Mouse (Mus musculus) CH12.LX (cell line): Measurements from ENCODE around the gene Rabgap1l. TPM values are rescaled to one million over a fixed set of nuclear protein-coding genes. Genes with fewer than 3 reads are reported as not detected.

Source experiments
- DNase-seq: peaks from one replicate; pipeline ENCODE4 v3.0.0-alpha.2; 2013; ENCODE audit errors: extremely low read depth
- H3K27ac ChIP-seq: 2 replicates; pipeline ENCODE4 v1.5.1; 2012; ENCODE audit warnings: low read depth, mild to moderate bottlenecking, control low read depth, moderate library complexity; ENCODE audit not compliant: insufficient read depth
- H3K27me3 ChIP-seq: replicated peaks from 2 replicates; pipeline ENCODE3; 2012; ENCODE audit warnings: inconsistent platforms
- H3K36me3 ChIP-seq, 2 experiments: replicated peaks in 1 of 2; 2 replicates each; pipeline versions ENCODE3 to v1.6.1; 2012; ENCODE audit warnings: inconsistent platforms in 1 of 2, low read length in 1 of 2, mild to moderate bottlenecking in 1 of 2, mixed read lengths in 1 of 2, moderate library complexity in 1 of 2; ENCODE audit not compliant: control insufficient read depth in 1 of 2, insufficient read depth in 1 of 2
- H3K4me1 ChIP-seq, 2 experiments: 2 replicates each; pipeline ENCODE4 v1.6.1; 2012; ENCODE audit warnings: inconsistent platforms in 1 of 2, moderate library complexity in 1 of 2; ENCODE audit not compliant: insufficient read depth in 2 of 2, control insufficient read depth in 1 of 2
- H3K4me2 ChIP-seq: 2 replicates; pipeline ENCODE4 v1.6.1; 2012; ENCODE audit warnings: low read depth, mild to moderate bottlenecking, control low read depth; ENCODE audit not compliant: poor library complexity, insufficient read depth, severe bottlenecking
- H3K4me3 ChIP-seq, 3 experiments: fragments of 150-350 bp in 1 of 3; sonication (generic) in 1 of 3; replicated peaks in 1 of 3; 2 replicates each; pipeline versions ENCODE3 to v1.5.1; 2011 to 2012; ENCODE audit warnings: low read depth in 2 of 3, low read length in 2 of 3, mild to moderate bottlenecking in 2 of 3, moderate library complexity in 2 of 3, control low read depth in 1 of 3, improper control_type of control experiment in 1 of 3, inconsistent platforms in 1 of 3, mixed read lengths in 1 of 3; ENCODE audit not compliant: poor library complexity in 1 of 3
- H3K79me2 ChIP-seq: replicated peaks from 2 replicates; pipeline ENCODE4 v1.6.1; 2012; ENCODE audit warnings: mild to moderate bottlenecking, moderate library complexity; ENCODE audit not compliant: control insufficient read depth, poor library complexity, insufficient read depth, severe bottlenecking; ENCODE audit errors: extremely low read depth
- H3K9ac ChIP-seq: 2 replicates; pipeline ENCODE4 v1.6.1; 2012; ENCODE audit warnings: low read depth, mild to moderate bottlenecking, control low read depth, moderate library complexity; ENCODE audit not compliant: insufficient read depth
- H3K9me3 ChIP-seq: replicated peaks from 2 replicates; pipeline ENCODE3; 2012; ENCODE audit warnings: low read length, inconsistent platforms, mixed read lengths
- BHLHE40 ChIP-seq: IDR thresholded peaks from 2 replicates; pipeline ENCODE4 v1.6.1; 2011; ENCODE audit warnings: mild to moderate bottlenecking, low read depth, low read length, improper control_type of control experiment
- CHD1 ChIP-seq: IDR thresholded peaks from 2 replicates; pipeline ENCODE4 v1.6.1; 2012; ENCODE audit warnings: low read depth, low read length, improper control_type of control experiment, inconsistent platforms
- CHD2 ChIP-seq: IDR thresholded peaks from 2 replicates; pipeline ENCODE4 v1.6.1; 2011; ENCODE audit warnings: low read length, improper control_type of control experiment
- CTCF ChIP-seq, 2 experiments: IDR thresholded peaks in 1 of 2; conservative IDR thresholded peaks in 1 of 2; 2 replicates each; pipeline ENCODE4 v1.5.1; 2011 to 2012; ENCODE audit warnings: low read depth in 2 of 2, low read length in 2 of 2, improper control_type of control experiment in 1 of 2, inconsistent platforms in 1 of 2, mild to moderate bottlenecking in 1 of 2, moderate library complexity in 1 of 2
- E2F4 ChIP-seq: IDR thresholded peaks from 2 replicates; pipeline ENCODE4 v1.6.1; 2011; ENCODE audit warnings: low read depth, low read length, improper control_type of control experiment; ENCODE audit not compliant: insufficient replicate concordance
- EP300 ChIP-seq: IDR thresholded peaks from 2 replicates; pipeline ENCODE4 v1.6.1; 2011; ENCODE audit warnings: low read length, improper control_type of control experiment
- ETS1 ChIP-seq: conservative IDR thresholded peaks from 2 replicates; pipeline ENCODE4 v1.6.1; 2012; ENCODE audit warnings: low read depth, mild to moderate bottlenecking, inconsistent platforms, low read length, improper control_type of control experiment, moderate library complexity
- GABPA ChIP-seq: IDR thresholded peaks from 2 replicates; pipeline ENCODE4 v1.6.1; 2012; ENCODE audit warnings: low read depth, low read length, improper control_type of control experiment, inconsistent platforms; ENCODE audit not compliant: insufficient replicate concordance
- HCFC1 ChIP-seq: IDR thresholded peaks from 2 replicates; pipeline ENCODE4 v1.6.1; 2012; ENCODE audit warnings: low read depth, mild to moderate bottlenecking, inconsistent platforms, low read length, improper control_type of control experiment
- IRF4 ChIP-seq: IDR thresholded peaks from 2 replicates; pipeline ENCODE4 v1.6.1; 2014; ENCODE audit warnings: low read depth, mild to moderate bottlenecking, inconsistent platforms, low read length, improper control_type of control experiment
- JUN ChIP-seq: IDR thresholded peaks from 2 replicates; pipeline ENCODE4 v1.6.1; 2011; ENCODE audit warnings: low read depth, mild to moderate bottlenecking, low read length, improper control_type of control experiment, moderate library complexity; ENCODE audit not compliant: insufficient read depth
- JUND ChIP-seq: conservative IDR thresholded peaks from 2 replicates; pipeline ENCODE4 v1.6.1; 2011; ENCODE audit warnings: low read depth, low read length, improper control_type of control experiment
- KAT2A ChIP-seq: IDR thresholded peaks from 2 replicates; pipeline ENCODE4 v1.6.1; 2012; ENCODE audit warnings: low read length, improper control_type of control experiment, inconsistent platforms; ENCODE audit not compliant: insufficient replicate concordance
- MAFK ChIP-seq: IDR thresholded peaks from 2 replicates; pipeline ENCODE4 v1.6.1; 2011; ENCODE audit warnings: low read length, improper control_type of control experiment; ENCODE audit not compliant: insufficient replicate concordance
- MAX ChIP-seq: IDR thresholded peaks from 2 replicates; pipeline ENCODE4 v1.6.1; 2011; ENCODE audit warnings: low read length, improper control_type of control experiment
- MAZ ChIP-seq: IDR thresholded peaks from 2 replicates; pipeline ENCODE4 v1.6.1; 2012; ENCODE audit warnings: low read depth, mild to moderate bottlenecking, inconsistent platforms, low read length, improper control_type of control experiment, moderate library complexity
- MXI1 ChIP-seq: IDR thresholded peaks from 2 replicates; pipeline ENCODE4 v1.6.1; 2011; ENCODE audit warnings: mild to moderate bottlenecking, low read depth, low read length, improper control_type of control experiment
- NELFE ChIP-seq: IDR thresholded peaks from 2 replicates; pipeline ENCODE4 v1.6.1; 2011; ENCODE audit warnings: low read depth, low read length, improper control_type of control experiment
- NRF1 ChIP-seq: IDR thresholded peaks from 2 replicates; pipeline ENCODE4 v1.6.1; 2014; ENCODE audit warnings: low read depth, mild to moderate bottlenecking, inconsistent platforms, low read length, improper control_type of control experiment, moderate library complexity
- PAX5 ChIP-seq: IDR thresholded peaks from 2 replicates; pipeline ENCODE4 v1.6.1; 2012; ENCODE audit warnings: low read length, inconsistent platforms, mixed read lengths
- POLR2A ChIP-seq: IDR thresholded peaks from 2 replicates; pipeline ENCODE4 v1.6.1; 2011; ENCODE audit warnings: low read depth, mild to moderate bottlenecking, improper control_type of control experiment, low read length
- SIN3A ChIP-seq: IDR thresholded peaks from 2 replicates; pipeline ENCODE4 v1.6.1; 2012; ENCODE audit warnings: low read length, improper control_type of control experiment, inconsistent platforms
- SMC3 ChIP-seq: IDR thresholded peaks from 2 replicates; pipeline ENCODE4 v1.6.1; 2011; ENCODE audit warnings: low read depth, low read length, improper control_type of control experiment
- TBP ChIP-seq: conservative IDR thresholded peaks from 2 replicates; pipeline ENCODE4 v1.6.1; 2011; ENCODE audit warnings: low read depth, low read length, improper control_type of control experiment
- TCF12 ChIP-seq: IDR thresholded peaks from 2 replicates; pipeline ENCODE4 v1.6.1; 2014; ENCODE audit warnings: low read depth, mild to moderate bottlenecking, inconsistent platforms, low read length, improper control_type of control experiment
- UBTF ChIP-seq: IDR thresholded peaks from 2 replicates; pipeline ENCODE4 v1.6.1; 2012; ENCODE audit warnings: low read depth, mild to moderate bottlenecking, inconsistent platforms, low read length, improper control_type of control experiment, moderate library complexity
- USF1 ChIP-seq: IDR thresholded peaks from 2 replicates; pipeline ENCODE4 v1.6.1; 2014; ENCODE audit warnings: low read depth, mild to moderate bottlenecking, inconsistent platforms, low read length, improper control_type of control experiment
- USF2 ChIP-seq: conservative IDR thresholded peaks from 2 replicates; pipeline ENCODE4 v1.6.1; 2011; ENCODE audit warnings: low read depth, low read length, improper control_type of control experiment
- ZC3H11A ChIP-seq: IDR thresholded peaks from 2 replicates; pipeline ENCODE4 v1.6.1; 2012; ENCODE audit warnings: low read depth, mild to moderate bottlenecking, inconsistent platforms, low read length, improper control_type of control experiment
- ZKSCAN1 ChIP-seq: IDR thresholded peaks from 2 replicates; pipeline ENCODE4 v1.6.1; 2012; ENCODE audit warnings: low read depth, inconsistent platforms, low read length, improper control_type of control experiment, borderline replicate concordance
- ZNF384 ChIP-seq: IDR thresholded peaks from 2 replicates; pipeline ENCODE4 v1.6.1; 2012; ENCODE audit warnings: low read depth, low read length, improper control_type of control experiment, inconsistent platforms
- dilution Hi-C: fragments of 300-500 bp; cut with MboI; formaldehyde crosslinking; loops from 2 replicates; pipeline ENCODE4 v1.14.3; 2020; ENCODE audit warnings: low sequenced_read_pairs; ENCODE audit not compliant: extremely low pct_unique_long_range_greater_than_20kb, extremely low pct_ligation_motif_present
- in situ Hi-C: fragments of 300-500 bp; cut with MboI; formaldehyde crosslinking; loops from 3 replicates; pipeline ENCODE4 v1.14.3; 2019; ENCODE audit warnings: low sequenced_read_pairs, low pct_ligation_motif_present, low pct_unique_long_range_greater_than_20kb, mixed read lengths
- polyA plus RNA-seq: library from polyadenylated mRNA; unstranded; fragments of >175 nt; gene quantifications from 2 replicates; pipeline ENCODE4 v1.2.1, GENCODE M21; 2012; ENCODE audit warnings: low read depth; ENCODE audit not compliant: insufficient read length
- total RNA-seq, 2 experiments: library from RNA; depleted of rRNA; stranded (reverse); fragments of 300-350 nt in 1 of 2; fragments of >200 nt in 1 of 2; gene quantifications; 2 replicates each; pipeline ENCODE4 v1.2.3; 2012 to 2014

Rabgap1l gene
- total and polyA plus RNA-seq, 3 experiments: 84.0 to 109 (median 85.6) TPM

- no peak overlapping the region for H3K27ac ChIP-seq
- peaks cover 0 to 1% of the 10 kb centered on the region in 2 experiments for H3K36me3 ChIP-seq
- peaks cover 5 to 18% of the 10 kb centered on the region in 2 experiments; a peak in 3 of 4 replicates for H3K4me1 ChIP-seq
- no peaks in the 10 kb centered on the region for H3K79me2 ChIP-seq
- H3K27me3 ChIP-seq: no peaks in the 10 kb centered on the region
- no peaks in the 10 kb centered on the region for H3K9me3 ChIP-seq
- TF ChIP-seq MAZ (no peak), GABPA (no peak), BHLHE40 (no peak), TCF12 (no peak), SMC3 (no peak), E2F4 (no peak), KAT2A (no peak), CHD1 (no peak), JUND (no peak), ZC3H11A (no peak), USF2 (no peak), HCFC1 (no peak), MAFK (no peak), MAX (no peak), EP300 (no peak), ETS1 (no peak), USF1 (no peak), IRF4 (no peak), TBP (no peak), ZNF384 (no peak)
- in situ Hi-C loops: no loop called here
- H3K9ac ChIP-seq: no peak overlapping the region
- dilution Hi-C loops: no loop called here
- no peak overlapping the region for H3K4me3 ChIP-seq
- DNase-seq: no peak
- H3K4me2 ChIP-seq: no peak overlapping the region
Observed at GRCm38 (mm10) chr1:160518552-160518951, 274.5 kb downstream of the Rabgap1l start.

- TF ChIP-seq USF1: no peak
- TF ChIP-seq MXI1: no peak
- TF ChIP-seq NELFE: no peak
- TF ChIP-seq PAX5: no peak
- TF ChIP-seq IRF4: no peak
- no peak for TF ChIP-seq ETS1
- no peak for TF ChIP-seq CHD1
- TF ChIP-seq NRF1: no peak
- TF ChIP-seq UBTF: no peak
- no peak for TF ChIP-seq ZKSCAN1
- no peak for TF ChIP-seq TCF12
- TF ChIP-seq MAX: no peak
- TF ChIP-seq CTCF (conservative IDR thresholded peaks at IDR 0.05 in 1 of 2, IDR thresholded peaks at IDR 0.05 in 1 of 2; ENCODE audit: low read depth in 2 of 2, low read length in 2 of 2): no peak
- TF ChIP-seq SIN3A: no peak
- TF ChIP-seq CHD2: no peak
- no peak for TF ChIP-seq JUN
- no peak for TF ChIP-seq TBP
- no peak for TF ChIP-seq POLR2A
- no peak for TF ChIP-seq MAZ
- H3K4me1 ChIP-seq: no peaks in the 10 kb centered on the region
- dilution Hi-C loops (no loop called here), in situ Hi-C loops (no loop called here)
- H3K79me2 ChIP-seq: no peaks in the 10 kb centered on the region
- no peak overlapping the region for H3K4me3 ChIP-seq
- DNase-seq: no peak
- no peak overlapping the region for H3K27ac ChIP-seq
- no peak overlapping the region for H3K4me2 ChIP-seq
- H3K36me3 ChIP-seq: no peaks in the 10 kb centered on the region
- H3K9me3 ChIP-seq: no peaks in the 10 kb centered on the region
- no peak overlapping the region for H3K9ac ChIP-seq
- H3K27me3 ChIP-seq: no peaks in the 10 kb centered on the region
Observed at GRCm38 (mm10) chr1:160507766-160508165, 285.2 kb downstream of the Rabgap1l start.
